Mouse (Mus musculus): Measurements from ENCODE around the gene Smim20. TPM values are rescaled to one million over a fixed set of nuclear protein-coding genes. Genes with fewer than 3 reads are reported as not detected.
A peak's percentile ranks its signal among the peaks of the same experiment; 100 is the strongest.

The Smim20 gene
- total RNA-seq, 2 experiments from 2014 or later = 31.1 to 33.2 TPM

GRCm38 (mm10) chr5:53296961-53297360 lies 30.1 kb downstream of the Smim20 start:
- intact Hi-C loops (cut with DNase I) = no loop called here
- DNase-seq (ENCODE audit: low spot score in 2 of 2) = no peak

- intact Hi-C loops (cut with DNase I) = no loop called here
- no peak for DNase-seq (ENCODE audit: low spot score in 2 of 2)
These were observed 34.6 kb downstream of the Smim20 start for GRCm38 (mm10) chr5:53301496-53301895.

GRCm38 (mm10) chr5:53302895-53303670 lies 36.2 kb downstream of the Smim20 start:
- no peak for DNase-seq (ENCODE audit: low spot score in 2 of 2)
- intact Hi-C loops (cut with DNase I) = no loop called here

- intact Hi-C loops (cut with DNase I) = no loop called here
- DNase-seq (ENCODE audit: low spot score in 2 of 2) = no peak
These were observed 37.1 kb downstream of the Smim20 start for GRCm38 (mm10) chr5:53303941-53304340.

- DNase-seq (ENCODE audit: low spot score in 2 of 2) = no peak
- intact Hi-C loops (cut with DNase I) = no loop called here
These were observed 38.1 kb downstream of the Smim20 start for GRCm38 (mm10) chr5:53304936-53305335.

- DNase-seq (ENCODE audit: low spot score in 2 of 2) = no peak
- intact Hi-C loops (cut with DNase I) = no loop called here
These were observed 40.0 kb downstream of the Smim20 start for GRCm38 (mm10) chr5:53306864-53307263.

- intact Hi-C loops (cut with DNase I) = no loop called here
These were observed 40.6 kb downstream of the Smim20 start for GRCm38 (mm10) chr5:53307437-53307836.

GRCm38 (mm10) chr5:53314404-53315167 lies 47.7 kb downstream of the Smim20 start:
- no peak for DNase-seq (ENCODE audit: low spot score in 2 of 2)
- intact Hi-C loops (cut with DNase I) = no loop called here

More at GRCm38 (mm10) chr5:53307437-53307836, 40.6 kb downstream of the Smim20 start:
- no peak for DNase-seq (ENCODE audit: low spot score in 2 of 2)

- DNase-seq (ENCODE audit: low spot score in 2 of 2) = no peak
- intact Hi-C loops (cut with DNase I) = no loop called here
These were observed 48.9 kb downstream of the Smim20 start for GRCm38 (mm10) chr5:53315829-53316228.

GRCm38 (mm10) chr5:53317396-53317795 lies 50.5 kb downstream of the Smim20 start:
- intact Hi-C loops (cut with DNase I) = no loop called here
- DNase-seq (ENCODE audit: low spot score in 2 of 2) = no peak

- DNase-seq (ENCODE audit: low spot score in 2 of 2) = no peak
- intact Hi-C loops (cut with DNase I) = no loop called here
These were observed 51.1 kb downstream of the Smim20 start for GRCm38 (mm10) chr5:53317885-53318466.

GRCm38 (mm10) chr5:53320331-53320730 lies 53.4 kb downstream of the Smim20 start:
- DNase-seq (ENCODE audit: low spot score in 2 of 2) = no peak
- intact Hi-C loops (cut with DNase I) = no loop called here

GRCm38 (mm10) chr5:53321901-53322300 lies 55.0 kb downstream of the Smim20 start:
- no peak for DNase-seq (ENCODE audit: low spot score in 2 of 2)
- intact Hi-C loops (cut with DNase I) = no loop called here

- intact Hi-C loops (cut with DNase I) = no loop called here
- DNase-seq (ENCODE audit: low spot score in 2 of 2) = no peak
These were observed 55.6 kb downstream of the Smim20 start for GRCm38 (mm10) chr5:53322471-53322870.

- no peak for DNase-seq (ENCODE audit: low spot score in 2 of 2)
- intact Hi-C loops (cut with DNase I) = no loop called here
These were observed 56.2 kb downstream of the Smim20 start for GRCm38 (mm10) chr5:53323121-53323520.

GRCm38 (mm10) chr5:53324256-53324655 lies 57.4 kb downstream of the Smim20 start:
- no peak for DNase-seq (ENCODE audit: low spot score in 2 of 2)

GRCm38 (mm10) chr5:53324791-53325190 lies 57.9 kb downstream of the Smim20 start:
- intact Hi-C loops (cut with DNase I) = no loop called here
- DNase-seq (ENCODE audit: low spot score in 2 of 2) = no peak

More at GRCm38 (mm10) chr5:53324256-53324655, 57.4 kb downstream of the Smim20 start:
- intact Hi-C loops (cut with DNase I) = no loop called here

GRCm38 (mm10) chr5:53326023-53326422 lies 59.1 kb downstream of the Smim20 start:
- intact Hi-C loops (cut with DNase I) = no loop called here
- DNase-seq (ENCODE audit: low spot score in 2 of 2) = peak; percentile 83 to 85

- no peak for DNase-seq (ENCODE audit: low spot score in 2 of 2)
- intact Hi-C loops (cut with DNase I) = no loop called here
These were observed 59.6 kb downstream of the Smim20 start for GRCm38 (mm10) chr5:53326491-53326890.
